Mouse (Mus musculus): ENCODE results near the gene Tax1bp1. TPM values are rescaled to one million over a fixed set of nuclear protein-coding genes. Genes with fewer than 3 reads are reported as not detected.
A peak's percentile ranks its signal among the peaks of the same experiment; 100 is the strongest.

Tax1bp1 gene
- total RNA-seq, 2 experiments from 2014 or later, result 107 to 113 TPM

- DNase-seq, result no peak
These were observed 5.7 kb upstream of the Tax1bp1 start for GRCm38 (mm10) chr6:52707815-52708214.

GRCm38 (mm10) chr6:52712563-52712962 lies 966 bp upstream of the Tax1bp1 start:
- no peak for DNase-seq

- DNase-seq, result peak; percentile 66
These were observed 474 bp downstream of the Tax1bp1 start for GRCm38 (mm10) chr6:52713897-52714509.

GRCm38 (mm10) chr6:52717493-52718192 lies 4.1 kb downstream of the Tax1bp1 start:
- DNase-seq, result no peak

GRCm38 (mm10) chr6:52724805-52725439 lies 11.4 kb downstream of the Tax1bp1 start:
- DNase-seq, result peak; percentile 73

GRCm38 (mm10) chr6:52730338-52730737 lies 16.8 kb downstream of the Tax1bp1 start:
- DNase-seq, result no peak

- DNase-seq, result no peak
These were observed 21.1 kb downstream of the Tax1bp1 start for GRCm38 (mm10) chr6:52734630-52735029.

- no peak for DNase-seq
These were observed 39.3 kb downstream of the Tax1bp1 start for GRCm38 (mm10) chr6:52752832-52753231.

- DNase-seq, result no peak
These were observed 51.7 kb downstream of the Tax1bp1 start for GRCm38 (mm10) chr6:52765206-52765605.

- no peak for DNase-seq
These were observed 57.3 kb downstream of the Tax1bp1 start for GRCm38 (mm10) chr6:52770789-52771188.

GRCm38 (mm10) chr6:52773132-52773531 lies 59.6 kb downstream of the Tax1bp1 start:
- DNase-seq, result no peak

GRCm38 (mm10) chr6:52775350-52775749 lies 61.8 kb downstream of the Tax1bp1 start:
- no peak for DNase-seq

GRCm38 (mm10) chr6:52775956-52776355 lies 62.4 kb downstream of the Tax1bp1 start:
- DNase-seq, result no peak

- no peak for DNase-seq
These were observed 63.5 kb downstream of the Tax1bp1 start for GRCm38 (mm10) chr6:52777034-52777433.

- DNase-seq, result no peak
These were observed 65.0 kb downstream of the Tax1bp1 start for GRCm38 (mm10) chr6:52778523-52778922.

GRCm38 (mm10) chr6:52779546-52779945 lies 66.0 kb downstream of the Tax1bp1 start:
- DNase-seq, result no peak

- no peak for DNase-seq
These were observed 76.8 kb downstream of the Tax1bp1 start for GRCm38 (mm10) chr6:52790316-52790715.

GRCm38 (mm10) chr6:52790781-52791180 lies 77.3 kb downstream of the Tax1bp1 start:
- DNase-seq, result no peak

- no peak for DNase-seq
These were observed 78.9 kb downstream of the Tax1bp1 start for GRCm38 (mm10) chr6:52792455-52792854.

GRCm38 (mm10) chr6:52795029-52795841 lies 81.7 kb downstream of the Tax1bp1 start:
- no peak for DNase-seq

GRCm38 (mm10) chr6:52796035-52796598 lies 82.6 kb downstream of the Tax1bp1 start:
- peak; percentile 33 for DNase-seq

- DNase-seq, result peak; percentile 23
These were observed 83.2 kb downstream of the Tax1bp1 start for GRCm38 (mm10) chr6:52796691-52797090.
